Mouse (Mus musculus) lung, adult 2 months (tissue): ENCODE measurements around the gene Cops7b.

Experiments
- CTCF ChIP-seq: fragments of 200-500 bp; IDR thresholded peaks from 2 replicates; pipeline ENCODE4 v1.5.1; 2011; ENCODE audit warnings: mild to moderate bottlenecking, low read length, control low read depth; ENCODE audit not compliant: insufficient read depth
- POLR2A ChIP-seq: fragments of 200-500 bp; IDR thresholded peaks from 2 replicates; pipeline ENCODE4 v1.6.1; 2011; ENCODE audit warnings: low read depth, mild to moderate bottlenecking, control low read depth, low read length, borderline replicate concordance; ENCODE audit errors: extremely low read depth

- no peak for TF ChIP-seq POLR2A
- no peak for TF ChIP-seq CTCF
These were observed 10.8 kb upstream of the Cops7b start for GRCm38 (mm10) chr1:86571941-86572340.
